Mouse (Mus musculus): ENCODE results near the gene Gdpd1. TPM values are rescaled to one million over a fixed set of nuclear protein-coding genes. Genes with fewer than 3 reads are reported as not detected.
A peak's percentile ranks its signal among the peaks of the same experiment; 100 is the strongest.

Gdpd1 gene
- 6.6 and 7.2 TPM in 2 replicates for polyA plus RNA-seq (2015; fragmentation: Nextera tagmentation; extraction: Ambion mirVana)

DNA sequence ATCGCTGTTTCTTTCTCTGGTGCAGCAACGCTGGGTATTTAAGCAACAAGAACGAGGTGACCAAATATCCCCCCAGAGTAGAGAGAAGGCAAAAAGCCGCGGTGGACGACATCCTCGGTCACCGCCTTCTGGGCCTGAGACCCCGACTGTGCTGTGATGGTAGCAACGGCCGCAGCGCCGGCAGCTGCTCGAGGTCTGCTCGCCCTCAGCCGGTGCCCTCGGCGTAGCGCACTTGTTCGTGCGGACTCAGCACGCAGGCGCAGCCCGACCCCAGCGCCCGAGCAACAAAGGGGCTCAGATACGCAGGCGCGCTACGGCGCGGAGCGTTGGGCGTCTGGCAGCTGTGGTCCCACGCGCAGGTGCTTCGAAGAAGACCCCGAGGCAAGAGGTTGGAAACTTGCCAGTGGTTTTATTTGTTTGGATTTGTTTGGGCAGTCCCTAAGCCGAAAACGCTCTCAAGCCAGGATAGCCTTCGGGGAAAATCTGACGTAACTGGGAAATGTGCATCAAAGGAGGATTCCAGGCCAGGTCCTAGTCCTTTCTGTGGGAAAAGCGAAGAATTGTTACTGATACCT, at the start of gene Gdpd1:
TSS of gene Gdpd1 (minus strand) at position 197 of the 575 bp plus-strand sequence.

DNA sequence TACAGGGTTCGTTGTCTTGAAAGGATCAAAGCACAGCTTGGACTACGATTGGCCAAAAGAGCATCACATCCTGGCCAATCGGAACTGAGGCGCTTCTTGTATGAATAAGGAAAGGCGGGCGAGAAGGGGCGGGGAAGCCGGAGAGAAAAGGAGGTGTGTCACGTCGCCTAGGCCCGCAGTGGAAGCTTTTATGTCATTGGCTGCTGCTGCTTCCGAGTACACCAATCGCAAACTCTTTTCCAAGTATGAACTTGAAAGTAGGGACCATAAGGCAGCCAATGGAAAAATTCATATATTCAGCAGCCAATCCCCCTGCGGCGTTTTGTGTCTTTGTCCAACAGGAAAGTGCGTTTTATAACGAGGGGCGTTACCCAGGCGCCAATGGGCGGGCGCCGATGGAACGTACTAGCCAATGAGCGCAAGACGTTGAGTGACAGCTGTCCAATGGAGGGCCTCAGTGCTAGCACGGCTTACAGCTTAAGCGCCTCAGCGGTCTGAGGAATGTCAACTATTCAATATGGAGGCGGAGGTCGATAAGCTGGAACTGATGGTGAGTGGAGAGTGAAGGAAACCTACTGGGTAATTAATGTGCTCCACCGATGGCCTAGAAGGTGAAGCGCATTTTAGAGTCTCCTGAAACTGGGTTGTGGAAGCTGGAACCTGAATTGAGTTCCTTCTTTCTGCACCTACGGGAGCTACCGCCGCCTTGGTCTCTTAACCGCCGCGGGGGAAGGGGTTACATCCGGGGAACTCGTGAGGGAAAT, 35.1 kb upstream of the Gdpd1 start, which contains the start of gene Ska2:
TSS of gene Ska2 (plus strand) at position 480 of the 764 bp plus-strand sequence.

DNA sequence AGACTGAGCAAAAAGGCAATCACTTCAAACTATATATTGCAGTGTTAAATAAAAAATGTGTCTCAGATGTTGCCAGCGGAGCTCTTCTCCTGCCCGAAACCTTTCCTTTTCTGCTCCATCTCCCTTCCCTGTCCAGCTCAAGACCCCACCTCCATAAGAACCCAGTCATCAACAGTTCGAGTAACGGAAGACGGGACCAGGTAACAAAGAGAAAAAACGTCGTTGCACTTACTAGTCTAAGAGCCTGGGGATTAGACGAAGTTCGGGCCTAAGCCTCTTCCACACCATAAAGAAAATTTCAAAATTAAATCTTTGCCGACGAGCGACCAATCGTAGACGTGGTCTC, 34.5 kb upstream of the Gdpd1 start, which contains the start of gene Prr11:
TSS of gene Prr11 (minus strand) at position 300 of the 346 bp plus-strand sequence.

DNA sequence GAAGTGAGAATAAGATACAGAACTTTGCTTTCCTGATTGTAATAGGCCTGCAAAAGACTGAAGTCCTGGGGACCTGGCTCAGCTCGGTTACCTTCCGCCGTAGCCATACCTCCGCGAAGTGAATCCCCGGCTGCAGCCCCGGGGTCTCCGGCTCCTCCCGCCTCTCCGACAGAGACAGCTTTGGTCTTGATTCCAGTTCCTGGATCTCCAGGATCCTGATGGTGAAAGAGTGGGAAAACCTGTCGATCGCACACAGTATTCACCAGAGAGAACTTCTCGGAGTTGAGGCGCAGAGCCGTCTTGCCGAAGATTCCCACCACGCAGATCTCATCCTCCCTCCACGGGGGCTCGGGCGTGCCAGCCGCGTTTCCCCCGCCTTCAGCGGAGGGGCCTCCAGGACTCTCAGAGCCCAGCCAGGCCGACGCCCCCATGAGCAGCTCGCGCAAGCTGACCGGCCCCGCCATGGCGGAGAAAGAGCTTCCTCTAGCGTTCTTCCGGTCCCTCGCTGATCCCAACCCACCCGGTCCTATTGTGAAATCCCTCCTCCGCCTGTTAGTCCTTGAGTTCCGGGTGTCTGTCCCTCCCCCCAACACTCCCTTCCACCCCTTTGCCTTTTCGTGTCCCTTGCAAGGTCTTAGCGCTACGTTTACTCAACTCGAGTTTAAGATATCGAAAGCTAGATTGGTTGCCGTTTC, 12.6 kb upstream of the Gdpd1 start, which contains the start of gene Smg8:
TSS of gene Smg8 (minus strand) at position 485 of the 695 bp plus-strand sequence.

DNA sequence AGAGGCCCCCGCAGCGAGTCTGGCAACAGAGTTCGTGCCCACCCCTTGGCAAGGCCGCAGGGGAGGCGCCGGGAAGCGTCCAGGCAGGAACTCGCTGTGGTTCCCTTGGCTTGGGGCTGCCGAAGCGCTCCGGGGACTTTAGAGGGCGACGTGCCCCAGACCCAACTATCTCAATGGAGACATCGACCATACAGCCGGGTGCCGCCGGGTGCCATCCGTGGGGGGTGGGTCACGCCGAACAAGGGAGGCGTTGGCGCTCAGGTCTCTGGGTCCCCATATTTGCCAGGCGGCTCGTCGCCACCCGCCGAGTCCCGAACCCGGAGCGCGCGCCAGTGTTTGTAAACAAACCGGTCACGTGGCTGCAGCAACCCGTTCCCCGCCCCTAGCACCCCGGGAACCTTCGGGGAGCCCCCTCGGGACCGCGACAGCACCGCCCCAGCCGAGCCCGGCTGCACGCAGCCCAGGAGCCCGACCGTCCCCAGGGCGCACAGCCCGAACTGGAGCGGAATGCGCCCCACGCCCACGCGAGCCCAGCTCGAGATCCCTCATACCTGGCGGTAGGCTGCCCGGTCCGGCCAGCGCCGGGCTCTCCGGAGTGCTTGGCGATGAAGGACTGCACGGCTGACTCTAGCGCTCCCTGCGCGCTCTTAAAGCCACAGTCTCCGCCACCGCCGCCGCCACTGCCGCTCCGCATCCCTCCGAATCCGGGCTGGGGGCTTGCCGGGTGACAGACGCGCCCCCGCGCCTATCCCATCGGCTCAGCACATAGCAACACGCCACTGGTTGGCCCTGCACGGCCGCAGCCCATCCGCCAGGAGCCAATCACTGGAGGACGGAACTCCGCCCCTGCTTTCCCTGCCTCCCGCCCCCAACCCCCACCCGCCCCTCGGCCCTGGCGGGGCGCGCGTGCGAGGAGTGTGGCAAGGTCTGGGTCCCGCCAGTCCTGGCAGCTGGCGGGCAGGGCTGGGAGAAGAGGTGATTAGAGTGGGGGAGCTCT, 80.5 kb downstream of the Gdpd1 start, which contains the start of gene Ypel2:
TSS of gene Ypel2 (minus strand) at position 667 of the 997 bp plus-strand sequence.

MicroRNA genes within 50 kb of the gene (microRNA counts, 519-probe panel; counts per million panel counts)
- microRNA mmu-miR-301a = 5,027 counts per million, percentile 87 among the panel's probes with 10 or more counts

Small RNA genes within 50 kb of the gene (microRNA-seq; reads per million reads assigned to microRNA genes)
- gene Mir301 = 426 to 487 reads per million in 2 experiments

Other genes with a start within 250 kb of the Gdpd1 start
- gene Ypel2, start 80.4 kb downstream of the Gdpd1 start, polyA plus RNA-seq (2015; fragmentation: Nextera tagmentation; extraction: Ambion mirVana) = 6.3 and 6.4 TPM in 2 replicates
- gene Smg8, start 12.7 kb upstream of the Gdpd1 start, polyA plus RNA-seq (2015; fragmentation: Nextera tagmentation; extraction: Ambion mirVana) = 7.9 and 8.8 TPM in 2 replicates
- gene Prr11, start 34.6 kb upstream of the Gdpd1 start, polyA plus RNA-seq (2015; fragmentation: Nextera tagmentation; extraction: Ambion mirVana) = 1.7 and 1.8 TPM in 2 replicates
- 13.9 and 15.1 TPM in 2 replicates for gene Ska2, start 35.2 kb upstream of the Gdpd1 start, polyA plus RNA-seq (2015; fragmentation: Nextera tagmentation; extraction: Ambion mirVana)
- 5.8 and 6.8 TPM in 2 replicates for gene Trim37, start 53.0 kb upstream of the Gdpd1 start, polyA plus RNA-seq (2015; fragmentation: Nextera tagmentation; extraction: Ambion mirVana)